Mouse (Mus musculus): Measurements from ENCODE around the gene Cul7.
A peak's percentile ranks its signal among the peaks of the same experiment; 100 is the strongest.

Cul7 gene

DNA sequence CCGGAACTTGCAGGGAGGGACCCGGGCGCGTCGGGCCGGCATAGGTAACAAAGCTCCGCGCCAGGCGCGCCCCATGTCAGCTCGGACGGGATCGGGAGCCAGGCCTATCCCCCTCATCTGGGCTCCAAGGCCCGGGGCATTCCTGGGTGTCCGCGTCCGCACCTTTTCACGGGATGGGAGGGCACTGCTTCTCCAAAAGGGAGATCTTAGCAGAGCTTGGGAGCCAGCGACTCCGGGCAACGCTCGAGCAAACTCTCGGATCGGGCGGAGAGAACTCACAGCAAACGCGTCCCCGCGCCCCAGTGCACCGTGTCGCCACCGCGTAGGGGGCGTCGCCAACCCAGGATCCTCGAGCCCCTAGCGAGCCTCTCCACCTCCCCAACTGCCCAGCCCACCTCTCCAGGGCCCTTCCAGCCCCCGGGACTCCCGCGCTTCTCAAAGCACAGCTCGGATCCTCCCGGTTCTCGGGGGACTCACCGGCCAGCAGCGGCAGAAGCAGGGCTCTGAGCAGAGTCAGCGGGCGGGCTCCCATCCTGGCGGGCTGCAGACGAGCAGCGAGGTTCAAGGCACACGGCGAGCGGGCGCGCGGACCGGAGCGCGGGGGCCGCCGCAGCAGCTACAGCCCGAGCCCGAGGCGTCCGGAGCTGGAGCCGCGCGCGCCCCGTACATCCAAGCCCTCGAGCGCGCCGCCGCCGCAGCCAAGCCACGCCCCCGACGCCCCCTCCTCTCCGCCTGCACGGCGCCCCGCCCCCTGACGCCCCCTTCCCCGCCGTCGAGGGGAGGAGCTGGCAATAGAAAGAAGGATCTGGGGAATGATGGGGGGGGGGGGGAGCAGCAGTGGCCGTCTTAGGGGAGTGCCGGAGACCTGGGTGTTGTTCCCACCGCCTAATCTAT, 21.1 kb upstream of the Cul7 start, which contains the start of gene Ptk7:
TSS of gene Ptk7 (minus strand) at position 714 of the 894 bp plus-strand sequence.
- DNase-seq = peak; percentile 88

DNA sequence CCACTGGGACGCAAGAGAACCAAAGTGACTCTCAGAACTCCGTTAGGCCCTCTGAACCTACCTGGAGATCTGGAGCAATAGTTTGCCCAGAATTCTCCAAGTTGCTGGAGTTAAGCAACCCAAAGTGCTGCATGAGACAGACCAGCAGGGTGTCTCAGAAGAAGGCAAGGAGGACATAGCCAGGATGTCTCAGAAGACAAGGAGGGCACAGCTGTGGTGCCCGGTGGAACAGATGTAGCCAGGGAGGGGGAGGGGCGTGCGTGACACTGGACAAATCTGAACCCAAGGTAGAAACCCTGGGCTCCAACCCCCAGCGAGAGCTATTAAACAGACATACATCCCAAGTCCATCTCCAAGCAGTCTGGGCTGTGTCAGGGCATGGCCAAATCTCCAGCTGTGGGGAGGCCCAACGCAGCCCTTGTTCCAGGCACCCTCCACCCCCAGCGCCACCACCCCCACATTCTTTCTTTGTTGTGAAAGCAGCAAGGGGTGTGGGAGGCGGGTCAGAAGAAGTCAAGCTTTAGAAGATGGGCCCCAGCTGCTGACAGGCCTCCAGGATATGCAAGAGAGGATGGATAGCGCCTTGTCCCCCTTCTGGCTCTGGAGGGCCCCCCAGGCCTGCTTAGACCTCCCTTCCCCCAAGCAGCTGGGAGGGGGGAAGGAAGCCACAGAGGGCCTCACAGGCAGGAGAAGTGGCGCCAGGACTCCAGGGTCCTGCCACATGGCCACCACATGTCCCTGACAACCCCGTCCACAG, 20.3 kb upstream of the Cul7 start:
- DNase-seq = peak; percentile 58

DNA sequence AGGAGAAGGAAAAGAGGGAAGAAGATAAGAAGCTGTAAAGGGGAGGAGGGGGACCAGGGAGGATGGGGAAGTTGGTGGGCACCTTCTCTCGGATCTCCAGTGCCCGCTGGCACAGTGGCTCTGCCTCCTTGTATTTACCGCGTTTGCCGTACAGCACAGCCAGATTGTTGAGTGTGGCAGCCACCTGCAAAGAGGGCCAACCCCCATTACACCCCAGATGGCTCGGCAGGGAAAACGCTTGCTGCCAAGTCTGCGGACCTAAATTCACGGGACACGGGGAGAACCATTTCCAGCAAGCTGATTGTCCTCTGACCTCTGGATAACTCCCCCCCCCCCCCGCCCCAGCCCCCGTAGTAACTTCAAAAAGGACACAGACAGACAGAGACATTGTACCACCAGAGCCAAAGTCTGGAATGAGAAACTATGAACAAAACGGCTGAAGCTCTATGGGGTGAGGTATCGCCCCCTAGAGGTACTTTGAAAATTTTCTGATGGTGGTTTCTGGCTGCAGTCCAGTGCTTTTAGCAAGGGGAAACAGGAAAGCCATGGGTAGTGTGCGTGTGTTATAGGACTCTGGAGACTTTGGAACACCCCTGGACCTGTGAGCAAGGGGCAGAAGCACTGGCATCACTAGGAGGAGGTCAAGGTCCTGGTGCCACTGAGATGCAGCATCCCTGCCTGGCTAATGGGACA, 13.2 kb upstream of the Cul7 start:
- DNase-seq = peak; percentile 56

DNA sequence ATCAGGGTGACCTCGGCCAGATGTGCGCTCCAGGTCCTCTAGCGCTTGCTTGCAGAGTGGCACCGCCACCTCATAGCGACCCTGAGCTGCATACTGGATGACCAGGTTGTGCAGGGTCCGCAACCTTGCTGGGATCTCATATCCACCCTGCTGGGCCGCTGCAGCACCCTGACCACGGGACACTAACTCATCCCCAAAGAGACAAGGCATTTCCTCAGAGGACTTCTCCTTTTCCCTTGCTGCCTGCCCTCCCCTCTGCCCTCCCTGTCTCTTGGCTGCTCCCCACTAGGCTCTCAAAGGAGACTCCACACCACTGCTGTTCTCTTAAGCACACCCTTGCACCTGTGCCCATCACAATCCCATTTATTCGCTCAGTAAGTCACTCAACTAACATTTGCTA, 10.2 kb upstream of the Cul7 start:
- no peak for DNase-seq

DNA sequence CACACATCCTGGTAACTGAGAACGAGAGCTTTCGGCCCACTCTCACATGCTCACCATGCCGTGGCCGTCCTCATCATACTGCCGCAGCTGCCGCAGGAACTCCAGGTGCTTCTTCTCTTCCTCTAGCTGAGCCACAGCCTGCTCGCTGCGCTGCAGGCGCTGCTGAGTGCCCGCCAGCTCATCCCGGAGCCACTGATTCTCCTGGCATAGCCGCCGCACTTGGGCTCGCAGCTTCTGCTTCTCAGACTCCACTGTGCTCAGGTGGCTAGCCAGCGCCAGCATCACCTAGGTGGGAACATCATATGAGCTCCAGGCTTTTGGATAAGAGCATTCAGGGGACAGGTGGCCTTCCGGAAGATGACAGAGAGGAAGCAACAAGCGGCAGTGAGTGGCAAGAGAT, 8.1 kb upstream of the Cul7 start:
- no peak for DNase-seq

DNA sequence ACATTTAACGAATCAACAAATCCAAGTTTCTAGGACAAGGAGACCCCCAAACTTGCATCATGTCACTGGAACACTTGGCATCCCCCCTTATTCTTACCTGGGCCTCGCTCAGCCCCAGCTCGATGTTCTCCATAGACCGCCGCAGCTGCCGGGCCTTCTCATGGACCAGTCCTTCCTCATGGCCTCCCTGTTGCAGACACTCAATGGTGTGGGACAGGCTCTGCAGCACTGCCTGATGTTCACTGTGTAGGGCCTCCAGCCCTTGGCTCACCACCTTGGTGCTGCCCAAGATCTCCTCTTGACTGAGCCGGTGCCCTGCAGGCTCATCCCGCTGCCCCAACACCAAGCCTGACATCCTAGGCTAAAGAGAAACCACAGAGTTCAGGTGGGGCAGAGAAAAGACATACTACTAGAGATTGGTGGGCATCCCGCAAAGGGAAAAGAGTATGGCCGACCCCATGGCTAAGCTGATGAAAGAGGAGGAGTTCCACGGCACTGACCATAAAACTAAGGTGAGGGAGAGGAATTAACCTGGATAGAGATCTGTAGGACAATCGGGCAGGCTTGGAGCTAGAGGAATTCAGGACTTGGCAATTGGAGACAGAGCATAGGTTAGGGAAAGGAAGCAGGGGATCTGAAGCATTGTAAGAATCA, 5.9 kb upstream of the Cul7 start:
- DNase-seq = no peak

DNA sequence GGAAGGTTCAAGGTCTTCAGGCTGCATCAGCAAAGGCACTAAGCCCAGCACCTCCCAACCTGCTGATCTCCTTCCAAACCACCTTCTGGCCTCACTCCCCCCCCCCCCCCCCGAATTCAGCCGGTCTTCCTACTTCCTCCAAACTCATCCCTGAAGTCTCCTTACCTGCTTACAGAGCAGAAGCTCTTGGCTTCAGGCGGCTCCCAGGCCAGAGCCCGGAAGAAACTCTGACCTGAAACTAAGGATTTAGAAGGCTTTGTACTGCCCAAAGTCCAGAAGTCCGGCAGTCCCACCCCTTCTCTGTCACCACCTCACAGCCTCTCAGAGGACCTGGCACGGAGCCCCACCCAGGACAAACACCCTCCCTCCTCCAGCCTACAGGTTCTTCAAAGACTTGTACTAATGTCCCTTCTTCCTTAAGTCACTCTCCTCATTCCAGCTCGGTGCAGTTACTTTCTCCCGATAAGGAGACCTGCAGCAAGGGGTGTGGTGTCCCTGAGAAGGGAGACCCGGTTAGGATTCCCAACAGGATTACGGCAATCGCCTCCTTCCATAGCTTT, 5.1 kb upstream of the Cul7 start:
- peak; percentile 23 for DNase-seq

DNA sequence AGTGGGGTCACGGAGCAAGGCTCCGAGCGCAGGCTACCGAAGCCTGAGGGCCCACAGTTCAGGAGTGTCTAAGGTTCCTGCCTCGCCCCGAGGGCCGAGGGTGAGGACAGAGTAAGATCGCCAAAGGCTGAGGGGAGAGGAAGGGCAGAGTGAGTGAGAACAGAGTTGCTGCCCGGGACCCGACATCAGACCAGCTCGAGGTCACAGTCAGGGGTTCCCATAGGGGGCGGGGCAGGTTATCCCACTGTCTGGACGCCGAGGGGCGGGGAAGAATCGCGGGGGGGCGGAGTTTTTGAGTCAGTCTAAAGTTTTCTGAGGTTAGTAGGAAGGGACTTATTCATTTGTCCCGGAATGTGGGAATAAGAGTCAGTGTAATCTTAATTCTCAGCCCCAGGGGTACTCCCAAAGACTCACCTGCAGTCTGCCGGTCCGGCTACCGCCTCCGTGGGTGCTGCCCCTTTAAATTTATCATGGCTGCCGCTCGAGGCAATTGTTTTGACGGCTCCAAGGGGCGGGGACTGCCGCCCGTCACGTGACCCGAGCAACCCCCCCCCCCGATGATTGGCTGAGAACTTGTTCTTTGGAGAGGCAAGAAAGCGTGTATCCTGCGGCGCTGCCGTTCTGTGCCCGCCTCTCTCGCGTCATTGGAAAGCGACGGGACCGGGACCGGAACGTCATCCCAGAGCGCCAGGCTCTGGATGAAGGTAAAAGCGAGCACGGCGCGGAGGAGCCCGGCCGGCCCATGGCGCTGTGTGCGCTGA, 4.4 kb upstream of the Cul7 start, which contains the start of the genes Klc4 and Mrpl2:
TSS of gene Klc4 (minus strand) at position 462 of the 761 bp plus-strand sequence.
TSS of gene Mrpl2 (plus strand) at position 669 of the 761 bp plus-strand sequence.
- peak; percentile 99 for DNase-seq

DNA sequence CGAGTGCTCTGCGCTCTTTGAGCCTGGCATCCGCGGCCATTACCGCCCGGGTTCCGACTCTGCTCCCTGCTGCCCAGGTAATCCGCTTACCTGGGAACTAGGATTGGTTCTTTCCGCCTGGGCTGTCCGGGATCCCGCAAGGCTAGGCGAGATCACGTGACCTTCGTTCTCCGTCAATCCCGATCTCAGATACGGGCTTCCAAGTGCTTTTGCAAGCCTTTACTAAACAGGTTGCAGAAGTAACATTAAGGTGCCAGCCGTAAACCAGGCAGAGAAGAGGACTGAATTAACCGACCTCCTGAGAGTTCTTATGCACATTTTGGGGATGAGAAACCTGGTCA, 3.8 kb upstream of the Cul7 start:
- no peak for DNase-seq

DNA sequence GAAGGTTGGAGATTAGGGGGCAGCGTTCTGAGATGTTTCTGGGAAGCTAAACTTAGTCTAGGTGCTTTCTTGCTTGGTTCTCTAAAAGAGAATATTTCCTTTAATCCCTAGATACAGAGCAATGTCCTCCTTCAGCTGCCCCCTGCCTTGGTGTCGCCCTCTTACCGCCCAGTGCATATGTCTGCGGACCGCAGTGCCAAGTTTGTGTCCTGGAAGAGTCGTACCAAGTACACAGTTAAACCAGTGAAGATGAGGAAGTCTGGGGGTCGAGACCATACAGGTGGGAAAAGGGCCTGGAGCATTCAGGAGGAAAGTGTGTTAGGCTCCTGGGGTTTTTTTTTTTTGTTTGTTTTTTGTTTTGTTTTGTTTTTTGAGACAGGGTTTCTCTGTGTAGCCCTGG, 2.9 kb upstream of the Cul7 start:
- DNase-seq = no peak

DNA sequence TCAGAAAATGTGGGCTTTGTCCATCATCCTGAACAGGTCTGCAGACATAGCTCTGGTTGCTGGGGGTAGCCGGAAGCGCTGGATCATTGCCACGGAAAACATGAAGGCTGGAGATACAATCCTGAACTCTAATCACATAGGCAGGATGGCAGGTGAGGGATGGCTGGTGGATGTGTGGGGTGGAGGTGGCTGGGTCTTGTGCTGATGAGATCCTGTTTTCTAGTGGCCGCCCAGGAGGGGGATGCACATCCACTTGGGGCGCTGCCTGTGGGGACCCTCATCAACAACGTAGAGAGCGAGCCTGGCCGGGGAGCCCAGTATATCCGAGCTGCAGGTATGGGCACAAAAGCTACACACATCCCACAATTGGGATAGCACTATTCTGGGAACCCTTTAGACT, 1.7 kb upstream of the Cul7 start:
- no peak for DNase-seq

DNA sequence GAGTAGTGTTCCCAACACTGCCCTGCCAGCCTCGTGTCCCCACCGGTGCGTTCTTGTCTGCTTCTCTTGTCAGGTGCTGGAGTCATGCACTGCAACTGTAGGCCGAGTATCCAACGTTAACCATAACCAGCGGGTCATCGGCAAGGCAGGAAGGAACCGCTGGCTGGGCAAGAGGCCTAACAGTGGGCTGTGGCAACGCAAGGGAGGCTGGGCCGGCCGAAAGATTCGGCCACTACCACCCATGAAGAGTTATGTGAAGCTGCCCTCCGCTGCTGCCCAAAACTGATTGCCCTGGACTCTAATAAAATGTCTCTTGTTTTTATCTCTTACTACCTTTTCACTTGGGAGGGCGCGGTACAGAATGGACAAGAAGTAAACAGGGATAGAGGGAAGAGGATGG, 326 bp upstream of the Cul7 start:
- DNase-seq = peak; percentile 23

DNA sequence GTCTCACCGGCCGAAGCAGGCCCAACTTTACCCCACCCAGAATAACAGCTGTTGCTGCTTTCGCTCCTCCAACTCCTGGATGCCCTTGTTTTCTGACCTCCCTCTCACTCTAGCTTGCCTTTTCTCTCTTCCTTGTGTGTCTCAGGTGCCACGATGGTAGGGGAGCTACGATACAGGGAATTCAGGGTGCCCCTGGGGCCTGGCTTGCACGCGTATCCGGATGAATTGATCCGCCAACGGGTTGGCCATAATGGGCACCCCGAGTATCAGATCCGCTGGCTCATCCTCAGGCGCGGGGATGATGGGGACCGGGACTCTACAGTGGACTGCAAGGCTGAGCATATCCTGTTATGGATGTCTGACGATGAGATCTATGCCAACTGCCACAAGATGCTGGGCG, 1.2 kb downstream of the Cul7 start:
- no peak for DNase-seq

DNA sequence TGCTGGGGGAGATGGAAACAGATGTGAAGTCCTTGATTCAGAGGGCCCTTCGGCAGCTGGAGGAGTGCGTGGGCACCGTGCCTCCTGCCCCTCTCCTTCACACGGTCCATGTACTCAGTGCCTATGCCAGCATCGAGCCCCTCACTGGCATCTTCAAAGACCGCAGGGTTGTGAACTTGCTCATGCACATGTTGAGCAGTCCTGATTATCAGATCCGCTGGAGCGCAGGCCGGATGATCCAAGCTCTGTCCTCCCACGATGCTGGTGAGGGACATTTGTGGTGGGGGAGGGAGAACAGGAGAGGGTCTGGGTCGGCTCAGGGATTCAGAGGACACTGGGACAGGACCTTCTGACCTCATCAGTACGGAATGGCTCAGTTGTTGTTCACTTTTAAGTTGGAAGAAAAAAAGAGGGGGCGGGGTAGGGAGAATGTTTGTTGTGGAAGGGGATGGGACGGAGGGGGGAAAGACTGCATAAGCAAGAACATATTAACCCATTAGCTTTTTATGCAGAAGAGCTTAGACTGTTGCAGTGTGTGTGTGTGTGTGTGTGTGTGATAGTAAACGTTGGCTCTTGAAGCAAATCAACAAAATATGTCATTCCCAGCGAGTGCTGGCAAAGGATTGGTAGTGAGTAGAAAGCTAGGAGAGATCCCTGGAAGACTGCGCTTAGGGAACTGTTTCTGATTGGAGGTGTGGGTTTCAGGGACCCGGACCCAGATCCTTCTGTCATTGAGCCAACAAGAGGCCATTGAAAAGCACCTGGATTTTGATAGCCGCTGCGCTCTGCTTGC, 1.8 kb downstream of the Cul7 start:
- DNase-seq = no peak

DNA sequence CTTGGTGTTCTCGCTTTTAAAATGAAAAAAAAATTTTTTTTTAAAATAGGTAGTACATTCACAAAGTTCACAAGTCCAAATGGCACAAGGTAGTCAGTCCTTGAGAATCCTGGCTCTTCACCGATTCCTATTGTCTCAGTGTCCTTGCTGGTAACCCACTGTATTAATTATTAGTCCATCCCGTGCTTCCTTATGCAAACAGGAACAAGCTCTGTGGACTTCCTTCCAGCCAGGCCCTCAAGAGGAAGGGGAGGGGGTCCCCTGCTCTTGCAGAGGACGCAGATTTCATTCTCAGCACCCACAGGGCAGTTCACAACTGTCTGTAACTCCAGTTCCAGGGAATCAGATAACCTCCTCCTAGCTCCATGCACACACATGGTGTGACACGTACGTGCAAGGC, 5.9 kb downstream of the Cul7 start:
- DNase-seq = no peak

DNA sequence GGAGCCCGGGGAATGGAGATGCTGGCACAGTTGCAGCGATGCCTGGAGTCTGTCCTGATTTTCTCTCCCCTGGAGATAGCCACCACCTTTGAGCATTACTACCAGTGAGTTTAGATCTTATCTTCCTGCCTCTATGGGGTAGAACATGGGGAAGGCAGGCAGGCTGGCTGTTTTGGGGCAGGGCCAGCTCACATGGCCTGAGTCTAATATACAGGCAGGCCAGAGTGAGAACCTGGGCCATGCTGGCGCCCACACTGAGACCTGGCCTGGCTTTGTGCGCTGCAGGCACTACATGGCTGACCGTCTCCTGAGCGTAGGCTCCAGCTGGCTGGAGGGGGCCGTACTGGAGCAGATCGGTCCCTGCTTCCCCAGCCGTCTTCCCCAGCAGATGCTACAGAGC, 11.2 kb downstream of the Cul7 start:
- no peak for DNase-seq

DNA sequence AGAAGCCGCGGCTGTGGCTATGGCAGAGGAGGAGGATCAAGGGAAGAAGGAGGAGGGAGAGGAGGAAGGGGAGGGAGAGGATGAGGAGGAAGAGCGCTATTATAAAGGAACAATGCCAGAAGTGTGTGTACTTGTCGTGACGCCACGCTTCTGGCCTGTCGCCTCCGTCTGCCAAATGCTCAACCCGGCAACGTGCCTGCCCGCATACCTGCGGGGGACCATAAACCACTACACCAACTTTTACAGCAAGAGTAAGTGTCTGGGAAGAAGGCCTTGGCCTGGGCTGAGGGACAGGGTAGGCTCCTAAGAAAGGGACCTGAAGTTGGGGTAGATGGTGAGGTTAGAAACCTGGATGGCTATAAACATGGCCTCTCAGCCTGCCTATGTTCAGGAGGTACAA, 11.8 kb downstream of the Cul7 start:
- DNase-seq = no peak

DNA sequence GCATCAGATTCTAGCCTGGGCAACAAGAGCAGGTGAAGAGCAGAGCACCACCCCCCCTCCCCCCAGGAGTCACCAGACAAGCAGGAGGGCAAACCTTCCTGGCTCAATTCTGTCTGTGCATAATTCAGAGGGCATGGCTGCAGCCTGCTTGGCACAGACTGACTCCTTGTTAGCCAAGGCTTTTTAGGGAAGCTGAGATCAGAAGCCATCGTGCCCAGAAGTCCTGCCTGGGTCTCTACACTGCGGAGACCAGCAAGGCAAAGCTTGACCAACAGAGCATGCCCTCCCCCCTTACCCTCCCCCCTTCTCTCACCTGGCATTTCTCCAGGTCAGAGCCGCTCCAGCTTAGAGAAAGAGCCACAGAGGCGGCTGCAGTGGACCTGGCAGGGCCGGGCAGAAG, 12.6 kb downstream of the Cul7 start:
- DNase-seq = no peak

DNA sequence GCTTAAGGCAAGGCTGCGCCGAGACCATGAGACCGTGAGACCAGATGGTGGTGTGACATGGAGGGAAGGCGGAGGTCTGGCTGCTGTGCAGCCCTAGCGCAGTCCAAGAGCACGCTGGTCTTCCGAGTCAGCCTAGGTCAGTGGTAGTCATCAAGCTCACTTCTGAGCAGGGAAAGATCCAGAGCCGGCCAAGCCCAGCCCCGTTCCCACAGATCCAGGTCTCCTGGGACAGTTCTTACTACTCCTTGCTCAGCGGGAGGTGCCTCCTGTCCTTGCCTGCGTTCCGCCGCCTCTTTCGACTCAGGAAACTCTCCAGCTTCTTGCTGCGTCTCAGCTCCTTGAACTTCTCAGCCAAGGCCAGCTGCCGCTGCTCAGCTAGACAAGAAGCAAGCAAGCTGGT, 17.6 kb downstream of the Cul7 start:
- no peak for DNase-seq

DNA sequence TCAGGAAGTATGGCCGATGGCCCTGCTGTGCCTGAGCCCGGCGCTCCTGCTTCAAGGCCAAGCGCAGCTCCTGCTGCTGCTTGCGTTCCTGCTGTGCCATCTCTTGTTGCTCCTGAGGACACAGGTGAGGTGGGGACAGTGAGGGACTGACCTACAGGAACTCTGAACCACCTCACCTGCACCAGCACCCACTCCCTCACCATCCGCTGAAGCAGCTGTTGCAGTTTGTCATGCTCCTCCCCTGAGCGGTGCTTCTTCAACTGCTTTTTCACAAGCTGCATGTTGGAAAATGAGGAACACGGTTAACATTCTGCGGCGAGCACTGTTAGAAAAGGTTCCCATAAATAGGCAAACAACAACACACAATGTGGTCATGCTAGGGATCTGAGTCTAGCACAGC, 19.8 kb downstream of the Cul7 start:
- no peak for DNase-seq

Measured in thymus, postnatal 14 days (tissue).